Mouse (Mus musculus) liver, adult 2 months (tissue): ENCODE measurements at regions not wholly inside any gene's neighbourhood (a gene's known extent, or its start where the extent isn't known, plus 50 kb on each side); places are given as distances from the start of the nearest gene placed in this dataset.

Source experiments
- DNase-seq: peaks from one replicate; pipeline ENCODE4 v3.0.0-alpha.2; 2011; ENCODE audit warnings: low read depth, low spot score; ENCODE audit errors: extremely low read depth
- H3K27ac ChIP-seq: fragments of 200-500 bp; replicated peaks from 2 replicates; pipeline ENCODE4 v1.5.1; 2012; ENCODE audit warnings: low read depth, mild to moderate bottlenecking, control low read depth, inconsistent platforms, low read length; ENCODE audit not compliant: insufficient read depth
- H3K27me3 ChIP-seq: fragments of 200-500 bp; 2 replicates; pipeline ENCODE4 v1.6.1; 2012; ENCODE audit warnings: mild to moderate bottlenecking, moderate library complexity, low read length, inconsistent platforms; ENCODE audit not compliant: control insufficient read depth, insufficient read depth
- H3K36me3 ChIP-seq: fragments of 200-500 bp; 2 replicates; pipeline ENCODE4 v1.6.1; 2012; ENCODE audit warnings: low read length, inconsistent platforms; ENCODE audit not compliant: control insufficient read depth, insufficient read depth
- H3K4me1 ChIP-seq: fragments of 200-500 bp; 2 replicates; pipeline ENCODE4 v1.6.1; 2011; ENCODE audit warnings: low read length; ENCODE audit not compliant: control insufficient read depth, insufficient read depth
- H3K4me3 ChIP-seq: fragments of 200-500 bp; 2 replicates; pipeline ENCODE4 v1.5.1; 2011; ENCODE audit warnings: low read depth, mild to moderate bottlenecking, control low read depth, low read length, moderate library complexity; ENCODE audit not compliant: insufficient read depth
- H3K79me2 ChIP-seq: fragments of 200-500 bp; 2 replicates; pipeline ENCODE4 v1.6.1; 2012; ENCODE audit warnings: inconsistent platforms, mild to moderate bottlenecking, low read length, moderate library complexity; ENCODE audit not compliant: control insufficient read depth, insufficient read depth
- H3K9ac ChIP-seq: fragments of 200-500 bp; 2 replicates; pipeline ENCODE4 v1.6.1; 2012; ENCODE audit warnings: low read depth, mild to moderate bottlenecking, control low read depth, inconsistent platforms, low read length
- CTCF ChIP-seq: fragments of 200-500 bp; IDR thresholded peaks from 2 replicates; pipeline ENCODE4 v1.5.1; 2011; ENCODE audit warnings: low read depth, low read length, control low read depth
- POLR2A ChIP-seq: fragments of 200-500 bp; IDR thresholded peaks from 2 replicates; pipeline ENCODE4 v1.6.1; 2011; ENCODE audit warnings: low read length, control low read depth; ENCODE audit not compliant: insufficient read depth; ENCODE audit errors: extremely low read depth
- WGBS: fragments of 180-500 bp; shearing (Covaris S2); methylation state at CpG from one replicate; pipeline ENCODE4 v1.1.7; 2018; 5-methylcytosine and 5-hydroxymethylcytosine counted together

- no peaks in the 10 kb centered on the region for H3K4me1 ChIP-seq
- DNase-seq = no peak
- TF ChIP-seq CTCF (no peak), POLR2A (no peak)
- H3K4me3 ChIP-seq = no peak overlapping the region
- no peaks in the 10 kb centered on the region for H3K27me3 ChIP-seq
- no peaks in the 10 kb centered on the region for H3K36me3 ChIP-seq
- WGBS = 90% methylated on average over 3 of the region's 3 CpGs
- no peak overlapping the region for H3K9ac ChIP-seq
- no peak overlapping the region for H3K27ac ChIP-seq
- no peaks in the 10 kb centered on the region for H3K79me2 ChIP-seq
Measured at GRCm38 (mm10) chr13:40645646-40646045, 92.5 kb downstream of the Tfap2a start.

GRCm38 (mm10) chr13:40642931-40643330 is 95.2 kb downstream of the Tfap2a start:
- TF ChIP-seq CTCF = no peak
- Histone ChIP-seq H3K9ac (no peak overlapping the region), H3K4me1 (no peaks in the 10 kb centered on the region), H3K79me2 (no peaks in the 10 kb centered on the region), H3K27ac (no peak overlapping the region), H3K36me3 (no peaks in the 10 kb centered on the region), H3K4me3 (no peak overlapping the region), H3K27me3 (no peaks in the 10 kb centered on the region)
- no peak for DNase-seq
- 76% methylated on average over 6 of the region's 6 CpGs for WGBS

- H3K9ac ChIP-seq = no peak overlapping the region
- TF ChIP-seq POLR2A = no peak
- no peak for TF ChIP-seq CTCF
- 81% methylated on average over 6 of the region's 6 CpGs for WGBS
- no peaks in the 10 kb centered on the region for H3K4me1 ChIP-seq
- no peak overlapping the region for H3K4me3 ChIP-seq
- H3K27ac ChIP-seq = no peak overlapping the region
- H3K79me2 ChIP-seq = no peaks in the 10 kb centered on the region
- DNase-seq = no peak
- H3K36me3 ChIP-seq = no peaks in the 10 kb centered on the region
- no peaks in the 10 kb centered on the region for H3K27me3 ChIP-seq
Measured at GRCm38 (mm10) chr13:40637269-40637668, 100.9 kb downstream of the Tfap2a start.

- Histone ChIP-seq H3K79me2 (no peaks in the 10 kb centered on the region), H3K27me3 (no peaks in the 10 kb centered on the region), H3K9ac (no peak overlapping the region), H3K27ac (no peak overlapping the region), H3K4me1 (no peaks in the 10 kb centered on the region), H3K4me3 (no peak overlapping the region), H3K36me3 (no peaks in the 10 kb centered on the region)
- TF ChIP-seq CTCF (no peak), POLR2A (no peak)
- 96% methylated on average over 20 of the region's 20 CpGs for WGBS
- DNase-seq = no peak
Measured at GRCm38 (mm10) chr13:40617881-40618280, 120.3 kb downstream of the Tfap2a start.

GRCm38 (mm10) chr13:40608526-40608925 is 129.7 kb downstream of the Tfap2a start:
- no peaks in the 10 kb centered on the region for H3K79me2 ChIP-seq
- H3K4me3 ChIP-seq = no peak overlapping the region
- H3K27ac ChIP-seq = no peak overlapping the region
- WGBS = 77% methylated on average over 4 of the region's 4 CpGs
- H3K27me3 ChIP-seq = no peaks in the 10 kb centered on the region
- no peak for DNase-seq
- H3K4me1 ChIP-seq = no peaks in the 10 kb centered on the region
- H3K9ac ChIP-seq = no peak overlapping the region
- TF ChIP-seq POLR2A = no peak
- H3K36me3 ChIP-seq = no peaks in the 10 kb centered on the region

GRCm38 (mm10) chr13:40606405-40607271 is 131.5 kb downstream of the Tfap2a start:
- 66% methylated on average over 25 of the region's 25 CpGs for WGBS
- TF ChIP-seq CTCF (no peak), POLR2A (no peak)

More at GRCm38 (mm10) chr13:40606405-40607271, 131.5 kb downstream of the Tfap2a start:
- Histone ChIP-seq H3K9ac (no peak overlapping the region), H3K4me3 (no peak overlapping the region), H3K27ac (no peak overlapping the region), H3K4me1 (no peaks in the 10 kb centered on the region), H3K27me3 (no peaks in the 10 kb centered on the region), H3K79me2 (no peaks in the 10 kb centered on the region), H3K36me3 (no peaks in the 10 kb centered on the region)
- no peak for DNase-seq
